Mouse (Mus musculus): ENCODE results near the gene Ank. TPM values are rescaled to one million over a fixed set of nuclear protein-coding genes. Genes with fewer than 3 reads are reported as not detected.

Ank gene
- total RNA-seq, 2 experiments from 2014 or later: 173 to 176 TPM

- TF ChIP-seq CTCF (IDR thresholded peaks at IDR 0.05): no peak
- Histone ChIP-seq H3K27ac (peak overlapping the region; percentile 22), H3K4me3 (no peak overlapping the region)
- no peak for DNase-seq (ENCODE audit: extremely low spot score in 1 of 2, low spot score in 2 of 2)
- intact Hi-C loops (cut with DNase I): no loop called here
Measured at GRCm38 (mm10) chr15:27525233-27526005, 58.9 kb downstream of the Ank start.

GRCm38 (mm10) chr15:27528896-27529295, 62.4 kb downstream of the Ank start:
- no peak overlapping the region for H3K27ac ChIP-seq
- H3K4me3 ChIP-seq: no peak overlapping the region
- TF ChIP-seq CTCF (IDR thresholded peaks at IDR 0.05): no peak
- no peak for DNase-seq (ENCODE audit: extremely low spot score in 1 of 2, low spot score in 2 of 2)
- intact Hi-C loops (cut with DNase I): no loop called here

GRCm38 (mm10) chr15:27530023-27530422, 63.5 kb downstream of the Ank start:
- Histone ChIP-seq H3K27ac (no peak overlapping the region), H3K4me3 (no peak overlapping the region)
- intact Hi-C loops (cut with DNase I): no loop called here
- no peak for TF ChIP-seq CTCF (IDR thresholded peaks at IDR 0.05)
- DNase-seq (ENCODE audit: extremely low spot score in 1 of 2, low spot score in 2 of 2): no peak

GRCm38 (mm10) chr15:27533036-27533435, 66.6 kb downstream of the Ank start:
- TF ChIP-seq CTCF (IDR thresholded peaks at IDR 0.05): no peak
- intact Hi-C loops (cut with DNase I): no loop called here
- DNase-seq (ENCODE audit: extremely low spot score in 1 of 2, low spot score in 2 of 2): no peak
- H3K4me3 ChIP-seq: no peak overlapping the region
- peak overlapping the region; percentile 15; the same call in 1 of the 2 replicates for H3K27ac ChIP-seq

GRCm38 (mm10) chr15:27535681-27536080, 69.2 kb downstream of the Ank start:
- no peak for DNase-seq (ENCODE audit: extremely low spot score in 1 of 2, low spot score in 2 of 2)
- intact Hi-C loops (cut with DNase I): loop anchor here (2.0 kb wide), 1 partner anchor 69 kb away; the partner anchor contains the start of gene Ank
- Histone ChIP-seq H3K27ac (peak overlapping the region; percentile 92), H3K4me3 (no peak overlapping the region)
- TF ChIP-seq CTCF (IDR thresholded peaks at IDR 0.05): no peak; the same call in none of the 2 replicates

- intact Hi-C loops (cut with DNase I): loop anchor here (2.0 kb wide), 1 partner anchor 69 kb away; the partner anchor contains the start of gene Ank
- no peak; the same call in 1 of the 2 replicates for TF ChIP-seq CTCF (IDR thresholded peaks at IDR 0.05)
- no peak for DNase-seq (ENCODE audit: extremely low spot score in 1 of 2, low spot score in 2 of 2)
- peak overlapping the region; percentile 92 for H3K27ac ChIP-seq
- peak overlapping the region; percentile 16; the same call in 1 of the 2 replicates for H3K4me3 ChIP-seq
Measured at GRCm38 (mm10) chr15:27536186-27536585, 69.7 kb downstream of the Ank start.

- intact Hi-C loops (cut with DNase I): loop anchor here (2.0 kb wide), 1 partner anchor 70 kb away; the partner anchor contains the start of gene Ank
Measured at GRCm38 (mm10) chr15:27536771-27537170, 70.3 kb downstream of the Ank start.

GRCm38 (mm10) chr15:27537519-27538223, 71.2 kb downstream of the Ank start:
- DNase-seq (ENCODE audit: extremely low spot score in 1 of 2, low spot score in 2 of 2): no peak
- Histone ChIP-seq H3K4me3 (no peak overlapping the region), H3K27ac (peak overlapping the region; percentile 92)
- intact Hi-C loops (cut with DNase I): loop anchor here (2.0 kb wide), 1 partner anchor 71 kb away; the partner anchor contains the start of gene Ank
- TF ChIP-seq CTCF (IDR thresholded peaks at IDR 0.05): no peak

More at GRCm38 (mm10) chr15:27536771-27537170, 70.3 kb downstream of the Ank start:
- Histone ChIP-seq H3K4me3 (no peak overlapping the region; the same call in 1 of the 2 replicates), H3K27ac (peak overlapping the region; percentile 92)
- TF ChIP-seq CTCF (IDR thresholded peaks at IDR 0.05): no peak
- peak; percentile 44 to 63 for DNase-seq (ENCODE audit: extremely low spot score in 1 of 2, low spot score in 2 of 2)

GRCm38 (mm10) chr15:27539745-27540144, 73.3 kb downstream of the Ank start:
- intact Hi-C loops (cut with DNase I): no loop called here
- TF ChIP-seq CTCF (IDR thresholded peaks at IDR 0.05): no peak
- H3K4me3 ChIP-seq: no peak overlapping the region
- DNase-seq (ENCODE audit: extremely low spot score in 1 of 2, low spot score in 2 of 2): no peak
- peak overlapping the region; percentile 92 for H3K27ac ChIP-seq

GRCm38 (mm10) chr15:27545203-27545602, 78.7 kb downstream of the Ank start:
- TF ChIP-seq CTCF (IDR thresholded peaks at IDR 0.05): no peak
- no peak overlapping the region for H3K4me3 ChIP-seq
- no peak for DNase-seq (ENCODE audit: extremely low spot score in 1 of 2, low spot score in 2 of 2)
- intact Hi-C loops (cut with DNase I): no loop called here
- H3K27ac ChIP-seq: peak overlapping the region; percentile 24; the same call in 1 of the 2 replicates

- no peak for DNase-seq (ENCODE audit: extremely low spot score in 1 of 2, low spot score in 2 of 2)
- intact Hi-C loops (cut with DNase I): no loop called here
- H3K4me3 ChIP-seq: no peak overlapping the region
- no peak for TF ChIP-seq CTCF (IDR thresholded peaks at IDR 0.05)
- peak overlapping the region; percentile 63; the same call in 1 of the 2 replicates for H3K27ac ChIP-seq
Measured at GRCm38 (mm10) chr15:27548110-27548509, 81.6 kb downstream of the Ank start.

- H3K4me3 ChIP-seq: no peak overlapping the region
- no peak for DNase-seq (ENCODE audit: extremely low spot score in 1 of 2, low spot score in 2 of 2)
- H3K27ac ChIP-seq: peak overlapping the region; percentile 63
- intact Hi-C loops (cut with DNase I): no loop called here
- TF ChIP-seq CTCF (IDR thresholded peaks at IDR 0.05): no peak
Measured at GRCm38 (mm10) chr15:27549071-27549470, 82.6 kb downstream of the Ank start.

Data from left cerebral cortex, adult 2 months (tissue).